Mouse (Mus musculus): ENCODE measurements around the gene Snf8. TPM values are rescaled to one million over a fixed set of nuclear protein-coding genes. Genes with fewer than 3 reads are reported as not detected.
A peak's percentile ranks its signal among the peaks of the same experiment; 100 is the strongest.

The Snf8 gene
- polyA plus RNA-seq, 1 experiment from 2014 or later, result 92.6 TPM

- no peak for ATAC-seq (ENCODE audit: insufficient read depth, low FRiP score)
- no peaks in the 10 kb centered on the region for H3K9me3 ChIP-seq (replicated peaks; ENCODE audit: control insufficient read depth, low read length)
Measured at GRCm38 (mm10) chr11:96035133-96035532, 448 bp downstream of the Snf8 start.

GRCm38 (mm10) chr11:96037499-96037898, 2.8 kb downstream of the Snf8 start:
- Histone ChIP-seq H3K36me3 (ENCODE audit: control insufficient read depth, insufficient read depth, low read length) (peaks cover 9% of the 10 kb centered on the region; the same call in 1 of the 2 replicates), H3K27me3 (ENCODE audit: control insufficient read depth, insufficient read depth, low read length) (no peaks in the 10 kb centered on the region), H3K4me2 (ENCODE audit: low read depth, low read length) (no peak overlapping the region), H3K9me3 (replicated peaks; ENCODE audit: control insufficient read depth, low read length) (no peaks in the 10 kb centered on the region), H3K9ac (ENCODE audit: low read length) (no peak overlapping the region), H3K4me1 (ENCODE audit: control insufficient read depth, insufficient read depth, low read length) (peaks cover 16% of the 10 kb centered on the region), H3K4me3 (replicated peaks; ENCODE audit: low read length) (no peak overlapping the region), H3K27ac (ENCODE audit: low read length) (no peak overlapping the region)
- no peak for ATAC-seq (ENCODE audit: insufficient read depth, low FRiP score)
- 86% methylated on average over 5 of the region's 5 CpGs for WGBS

More at GRCm38 (mm10) chr11:96035133-96035532, 448 bp downstream of the Snf8 start:
- Histone ChIP-seq H3K4me1 (ENCODE audit: control insufficient read depth, insufficient read depth, low read length) (peaks cover 16% of the 10 kb centered on the region), H3K27ac (ENCODE audit: low read length) (peak overlapping the region; percentile 74; the same call in 1 of the 2 replicates), H3K36me3 (ENCODE audit: control insufficient read depth, insufficient read depth, low read length) (peaks cover 4% of the 10 kb centered on the region; the same call in 1 of the 2 replicates), H3K4me2 (ENCODE audit: low read depth, low read length) (peak overlapping the region; percentile 95), H3K27me3 (ENCODE audit: control insufficient read depth, insufficient read depth, low read length) (no peaks in the 10 kb centered on the region), H3K4me3 (replicated peaks; ENCODE audit: low read length) (peak overlapping the region; percentile 91), H3K9ac (ENCODE audit: low read length) (peak overlapping the region; percentile 89)
- 6% methylated on average over 6 of the region's 6 CpGs for WGBS

GRCm38 (mm10) chr11:96038560-96038959, 3.9 kb downstream of the Snf8 start:
- Histone ChIP-seq H3K4me1 (ENCODE audit: control insufficient read depth, insufficient read depth, low read length) (peaks cover 16% of the 10 kb centered on the region), H3K36me3 (ENCODE audit: control insufficient read depth, insufficient read depth, low read length) (peaks cover 9% of the 10 kb centered on the region; the same call in 1 of the 2 replicates), H3K27ac (ENCODE audit: low read length) (no peak overlapping the region), H3K9ac (ENCODE audit: low read length) (no peak overlapping the region), H3K9me3 (replicated peaks; ENCODE audit: control insufficient read depth, low read length) (no peaks in the 10 kb centered on the region), H3K27me3 (ENCODE audit: control insufficient read depth, insufficient read depth, low read length) (no peaks in the 10 kb centered on the region), H3K4me3 (replicated peaks; ENCODE audit: low read length) (no peak overlapping the region), H3K4me2 (ENCODE audit: low read depth, low read length) (no peak overlapping the region)
- WGBS, result 81% methylated on average over 1 of the region's 1 CpGs
- no peak for ATAC-seq (ENCODE audit: insufficient read depth, low FRiP score)

GRCm38 (mm10) chr11:96044803-96045567, 10.3 kb downstream of the Snf8 start:
- no peak overlapping the region for H3K4me3 ChIP-seq (replicated peaks; ENCODE audit: low read length)
- no peak overlapping the region for H3K27ac ChIP-seq (ENCODE audit: low read length)
- ATAC-seq (ENCODE audit: insufficient read depth, low FRiP score), result no peak
- peaks cover 18% of the 10 kb centered on the region; the same call in 1 of the 2 replicates for H3K36me3 ChIP-seq (ENCODE audit: control insufficient read depth, insufficient read depth, low read length)
- no peaks in the 10 kb centered on the region for H3K27me3 ChIP-seq (ENCODE audit: control insufficient read depth, insufficient read depth, low read length)
- no peak overlapping the region for H3K4me2 ChIP-seq (ENCODE audit: low read depth, low read length)
- WGBS, result 88% methylated on average over 11 of the region's 11 CpGs
- no peaks in the 10 kb centered on the region for H3K4me1 ChIP-seq (ENCODE audit: control insufficient read depth, insufficient read depth, low read length)
- no peaks in the 10 kb centered on the region for H3K9me3 ChIP-seq (replicated peaks; ENCODE audit: control insufficient read depth, low read length)
- H3K9ac ChIP-seq (ENCODE audit: low read length), result no peak overlapping the region

GRCm38 (mm10) chr11:96046028-96046427, 11.3 kb downstream of the Snf8 start:
- no peak overlapping the region for H3K4me2 ChIP-seq (ENCODE audit: low read depth, low read length)
- no peak overlapping the region for H3K4me3 ChIP-seq (replicated peaks; ENCODE audit: low read length)
- H3K9me3 ChIP-seq (replicated peaks; ENCODE audit: control insufficient read depth, low read length), result no peaks in the 10 kb centered on the region
- no peak overlapping the region for H3K27ac ChIP-seq (ENCODE audit: low read length)
- no peak overlapping the region for H3K9ac ChIP-seq (ENCODE audit: low read length)
- ATAC-seq (ENCODE audit: insufficient read depth, low FRiP score), result no peak
- H3K4me1 ChIP-seq (ENCODE audit: control insufficient read depth, insufficient read depth, low read length), result no peaks in the 10 kb centered on the region
- WGBS, result 78% methylated on average over 8 of the region's 8 CpGs
- H3K27me3 ChIP-seq (ENCODE audit: control insufficient read depth, insufficient read depth, low read length), result no peaks in the 10 kb centered on the region
- H3K36me3 ChIP-seq (ENCODE audit: control insufficient read depth, insufficient read depth, low read length), result peaks cover 18% of the 10 kb centered on the region; the same call in 1 of the 2 replicates

- Histone ChIP-seq H3K27me3 (ENCODE audit: control insufficient read depth, insufficient read depth, low read length) (no peaks in the 10 kb centered on the region), H3K27ac (ENCODE audit: low read length) (no peak overlapping the region), H3K9ac (ENCODE audit: low read length) (no peak overlapping the region), H3K4me3 (replicated peaks; ENCODE audit: low read length) (no peak overlapping the region), H3K36me3 (ENCODE audit: control insufficient read depth, insufficient read depth, low read length) (peaks cover 21% of the 10 kb centered on the region; the same call in 1 of the 2 replicates), H3K4me2 (ENCODE audit: low read depth, low read length) (no peak overlapping the region), H3K4me1 (ENCODE audit: control insufficient read depth, insufficient read depth, low read length) (no peaks in the 10 kb centered on the region), H3K9me3 (replicated peaks; ENCODE audit: control insufficient read depth, low read length) (no peaks in the 10 kb centered on the region)
- WGBS, result 70% methylated on average over 2 of the region's 2 CpGs
- no peak for ATAC-seq (ENCODE audit: insufficient read depth, low FRiP score)
Measured at GRCm38 (mm10) chr11:96046793-96047192, 12.1 kb downstream of the Snf8 start.

- H3K27ac ChIP-seq (ENCODE audit: low read length), result no peak overlapping the region
- H3K9ac ChIP-seq (ENCODE audit: low read length), result no peak overlapping the region
- no peaks in the 10 kb centered on the region for H3K4me1 ChIP-seq (ENCODE audit: control insufficient read depth, insufficient read depth, low read length)
- no peak overlapping the region for H3K4me2 ChIP-seq (ENCODE audit: low read depth, low read length)
- peaks cover 19% of the 10 kb centered on the region for H3K36me3 ChIP-seq (ENCODE audit: control insufficient read depth, insufficient read depth, low read length)
- H3K4me3 ChIP-seq (replicated peaks; ENCODE audit: low read length), result no peak overlapping the region
- WGBS, result 77% methylated on average over 4 of the region's 4 CpGs
- H3K27me3 ChIP-seq (ENCODE audit: control insufficient read depth, insufficient read depth, low read length), result no peaks in the 10 kb centered on the region
- H3K9me3 ChIP-seq (replicated peaks; ENCODE audit: control insufficient read depth, low read length), result no peaks in the 10 kb centered on the region
- ATAC-seq (ENCODE audit: insufficient read depth, low FRiP score), result no peak
Measured at GRCm38 (mm10) chr11:96047469-96048373, 13.0 kb downstream of the Snf8 start.

GRCm38 (mm10) chr11:96049939-96050338, 15.3 kb downstream of the Snf8 start:
- H3K9ac ChIP-seq (ENCODE audit: low read length), result no peak overlapping the region
- H3K36me3 ChIP-seq (ENCODE audit: control insufficient read depth, insufficient read depth, low read length), result peaks cover 23% of the 10 kb centered on the region
- no peaks in the 10 kb centered on the region for H3K27me3 ChIP-seq (ENCODE audit: control insufficient read depth, insufficient read depth, low read length)
- H3K4me1 ChIP-seq (ENCODE audit: control insufficient read depth, insufficient read depth, low read length), result no peaks in the 10 kb centered on the region
- no peak overlapping the region for H3K4me3 ChIP-seq (replicated peaks; ENCODE audit: low read length)
- no peak overlapping the region for H3K27ac ChIP-seq (ENCODE audit: low read length)
- no peak for ATAC-seq (ENCODE audit: insufficient read depth, low FRiP score)
- no peaks in the 10 kb centered on the region for H3K9me3 ChIP-seq (replicated peaks; ENCODE audit: control insufficient read depth, low read length)
- H3K4me2 ChIP-seq (ENCODE audit: low read depth, low read length), result no peak overlapping the region
- 82% methylated on average over 4 of the region's 4 CpGs for WGBS

GRCm38 (mm10) chr11:96050854-96051253, 16.2 kb downstream of the Snf8 start:
- 92% methylated on average over 3 of the region's 3 CpGs for WGBS
- ATAC-seq (ENCODE audit: insufficient read depth, low FRiP score), result no peak
- H3K9me3 ChIP-seq (replicated peaks; ENCODE audit: control insufficient read depth, low read length), result no peaks in the 10 kb centered on the region

More at GRCm38 (mm10) chr11:96050854-96051253, 16.2 kb downstream of the Snf8 start:
- Histone ChIP-seq H3K9ac (ENCODE audit: low read length) (no peak overlapping the region), H3K27ac (ENCODE audit: low read length) (no peak overlapping the region), H3K36me3 (ENCODE audit: control insufficient read depth, insufficient read depth, low read length) (peaks cover 21% of the 10 kb centered on the region), H3K27me3 (ENCODE audit: control insufficient read depth, insufficient read depth, low read length) (no peaks in the 10 kb centered on the region), H3K4me2 (ENCODE audit: low read depth, low read length) (no peak overlapping the region), H3K4me1 (ENCODE audit: control insufficient read depth, insufficient read depth, low read length) (no peaks in the 10 kb centered on the region), H3K4me3 (replicated peaks; ENCODE audit: low read length) (no peak overlapping the region)
